Mouse (Mus musculus): ENCODE measurements around the gene Fam71e1. TPM values are rescaled to one million over a fixed set of nuclear protein-coding genes. Genes with fewer than 3 reads are reported as not detected.

Gene Fam71e1
- polyA plus RNA-seq, 2 experiments = 1.5 to 1.6 TPM

DNA sequence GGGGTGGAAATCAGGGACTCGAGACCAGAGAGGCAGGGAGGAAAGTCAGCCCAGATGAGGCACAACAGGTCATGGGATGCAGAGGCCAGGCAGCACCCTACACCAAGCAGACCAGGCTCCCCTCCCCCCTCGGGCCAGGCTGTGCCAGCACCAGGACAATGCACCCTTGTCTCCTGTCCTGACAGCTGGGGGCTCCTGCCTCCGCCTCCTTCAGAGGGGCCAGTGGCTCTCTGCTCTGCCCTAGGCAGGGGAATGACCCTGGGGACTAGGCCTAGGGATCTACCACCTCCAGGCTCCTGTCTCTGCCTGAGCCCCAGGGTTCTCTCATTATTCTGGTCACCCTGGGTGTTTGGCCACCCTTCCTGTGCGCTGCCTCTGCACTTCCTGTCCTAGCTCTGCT is 22.0 kb upstream of the Fam71e1 start:
- Histone ChIP-seq H3K36me3 (replicated peaks; ENCODE audit: control insufficient read depth, insufficient read depth, low read depth) (peaks cover 16% of the 10 kb centered on the region), H3K9ac (replicated peaks) (no peak overlapping the region), H3K27me3 (ENCODE audit: control insufficient read depth, insufficient read depth, low read length) (peaks cover 49% of the 10 kb centered on the region), H3K27ac (no peak overlapping the region), H3K4me2 (ENCODE audit: low read depth) (no peak overlapping the region), H3K9me3 (ENCODE audit: control insufficient read depth, low read length) (no peaks in the 10 kb centered on the region), H3K4me3 (ENCODE audit: insufficient read depth in 1 of 2, low read depth in 2 of 2, low read length in 2 of 2) (no peak overlapping the region), H3K4me1 (replicated peaks; ENCODE audit: control insufficient read depth in 2 of 2, insufficient read depth in 2 of 2, low read length in 1 of 2) (peaks cover 34 to 46% of the 10 kb centered on the region in 2 experiments)
- 33% methylated on average over 4 of the region's 4 CpGs for WGBS (ENCODE audit: insufficient replicate concordance)
- ATAC-seq (ENCODE audit: insufficient read depth) (no peak), DNase-seq (ENCODE audit: low read depth in 3 of 3, low spot score in 3 of 3) (no peak)
- no peak for TF ChIP-seq EP300 (IDR thresholded peaks at IDR 0.05; ENCODE audit: low read depth)
- TF ChIP-seq CTCF (IDR thresholded peaks at IDR 0.05; ENCODE audit: low read depth) = no peak

DNA sequence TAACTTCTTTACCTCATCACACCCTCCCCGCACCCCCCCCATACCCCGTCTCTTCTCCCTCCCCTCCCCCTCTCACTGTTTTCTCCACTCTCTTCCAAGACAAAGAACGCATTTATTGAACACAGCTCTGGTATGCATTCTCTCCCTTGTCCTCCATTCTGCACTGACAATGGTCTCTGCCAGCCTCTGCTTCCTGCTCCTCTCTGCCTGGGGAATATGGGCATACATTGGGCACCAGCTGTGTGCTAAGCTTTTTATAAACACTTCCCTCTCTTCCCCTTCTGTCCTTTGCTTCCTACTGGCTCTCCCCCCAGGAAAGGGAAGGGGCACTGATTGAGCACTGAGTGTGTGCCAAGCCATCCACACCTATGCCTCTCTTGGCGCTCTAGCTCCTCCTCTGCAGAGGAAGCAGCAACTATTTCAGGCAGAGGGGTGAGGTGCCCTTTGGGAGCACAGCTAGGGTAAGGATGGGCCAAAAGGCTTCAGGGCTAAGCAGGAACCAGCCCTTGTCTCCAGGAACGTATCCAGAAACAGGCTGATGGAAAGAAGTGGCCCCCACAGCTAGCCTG is 21.3 kb upstream of the Fam71e1 start:
- no peak overlapping the region for H3K4me3 ChIP-seq (ENCODE audit: insufficient read depth in 1 of 2, low read depth in 2 of 2, low read length in 2 of 2)
- ATAC-seq (ENCODE audit: insufficient read depth) (no peak), DNase-seq (ENCODE audit: low read depth in 3 of 3, low spot score in 3 of 3) (no peak)
- no peak overlapping the region for H3K27ac ChIP-seq
- peaks cover 11% of the 10 kb centered on the region for H3K36me3 ChIP-seq (replicated peaks; ENCODE audit: control insufficient read depth, insufficient read depth, low read depth)
- no peaks in the 10 kb centered on the region for H3K9me3 ChIP-seq (ENCODE audit: control insufficient read depth, low read length)
- peaks cover 28 to 45% of the 10 kb centered on the region in 2 experiments for H3K4me1 ChIP-seq (replicated peaks; ENCODE audit: control insufficient read depth in 2 of 2, insufficient read depth in 2 of 2, low read length in 1 of 2)
- H3K4me2 ChIP-seq (ENCODE audit: low read depth) = no peak overlapping the region
- WGBS (ENCODE audit: insufficient replicate concordance) = 33% methylated on average over 5 of the region's 5 CpGs
- no peak for TF ChIP-seq CTCF (IDR thresholded peaks at IDR 0.05; ENCODE audit: low read depth)
- TF ChIP-seq EP300 (IDR thresholded peaks at IDR 0.05; ENCODE audit: low read depth) = no peak
- no peak overlapping the region for H3K9ac ChIP-seq (replicated peaks)
- peaks cover 54% of the 10 kb centered on the region for H3K27me3 ChIP-seq (ENCODE audit: control insufficient read depth, insufficient read depth, low read length)

DNA sequence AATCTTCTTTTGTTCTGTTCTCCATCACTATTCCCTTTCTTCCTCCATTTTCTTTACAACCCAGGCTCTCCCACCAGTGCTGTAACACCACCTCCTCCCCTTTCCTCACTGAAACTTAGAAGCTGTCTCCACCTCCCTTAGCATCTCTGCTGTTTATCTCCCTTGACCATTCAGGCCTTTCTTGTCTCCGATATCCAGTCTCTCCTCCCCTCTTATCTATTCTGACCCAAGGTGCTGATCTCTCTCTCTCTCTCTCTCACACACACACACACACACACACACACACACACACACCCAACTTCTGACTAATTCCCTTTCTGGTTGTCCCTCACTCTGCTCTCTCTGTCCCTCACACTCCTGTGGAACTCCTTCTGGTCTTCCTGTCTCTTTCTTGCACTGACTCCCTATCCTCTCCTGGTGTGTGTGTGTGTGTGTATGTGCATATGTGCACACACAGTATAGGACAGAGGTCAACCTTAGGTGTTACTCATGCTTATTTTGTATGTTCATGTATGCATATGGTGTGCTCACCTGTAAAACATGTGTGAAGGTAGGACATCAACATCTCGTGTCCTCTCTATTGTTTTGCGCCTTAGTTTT is 13.4 kb upstream of the Fam71e1 start:
- no peaks in the 10 kb centered on the region for H3K36me3 ChIP-seq (replicated peaks; ENCODE audit: control insufficient read depth, insufficient read depth, low read depth)
- H3K4me3 ChIP-seq (ENCODE audit: insufficient read depth in 1 of 2, low read depth in 2 of 2, low read length in 2 of 2) = peak overlapping the region; percentile 1 to 5; a peak in 2 of 4 replicates
- peak; percentile 93 for ATAC-seq (ENCODE audit: insufficient read depth)
- no peaks in the 10 kb centered on the region for H3K9me3 ChIP-seq (ENCODE audit: control insufficient read depth, low read length)
- DNase-seq (ENCODE audit: low read depth in 3 of 3, low spot score in 3 of 3) = peak; percentile 82 to 86 (median 82)
- 40% methylated on average over 3 of the region's 3 CpGs for WGBS (ENCODE audit: insufficient replicate concordance)
- H3K4me1 ChIP-seq (replicated peaks; ENCODE audit: control insufficient read depth in 2 of 2, insufficient read depth in 2 of 2, low read length in 1 of 2) = peaks cover 34 to 56% of the 10 kb centered on the region in 2 experiments
- H3K27ac ChIP-seq = peak overlapping the region; percentile 90
- H3K4me2 ChIP-seq (ENCODE audit: low read depth) = peak overlapping the region; percentile 69
- TF ChIP-seq CTCF (IDR thresholded peaks at IDR 0.05; ENCODE audit: low read depth) (no peak), EP300 (IDR thresholded peaks at IDR 0.05; ENCODE audit: low read depth) (peak; percentile 98)
- H3K27me3 ChIP-seq (ENCODE audit: control insufficient read depth, insufficient read depth, low read length) = peaks cover 32% of the 10 kb centered on the region
- peak overlapping the region; percentile 64 for H3K9ac ChIP-seq (replicated peaks)

DNA sequence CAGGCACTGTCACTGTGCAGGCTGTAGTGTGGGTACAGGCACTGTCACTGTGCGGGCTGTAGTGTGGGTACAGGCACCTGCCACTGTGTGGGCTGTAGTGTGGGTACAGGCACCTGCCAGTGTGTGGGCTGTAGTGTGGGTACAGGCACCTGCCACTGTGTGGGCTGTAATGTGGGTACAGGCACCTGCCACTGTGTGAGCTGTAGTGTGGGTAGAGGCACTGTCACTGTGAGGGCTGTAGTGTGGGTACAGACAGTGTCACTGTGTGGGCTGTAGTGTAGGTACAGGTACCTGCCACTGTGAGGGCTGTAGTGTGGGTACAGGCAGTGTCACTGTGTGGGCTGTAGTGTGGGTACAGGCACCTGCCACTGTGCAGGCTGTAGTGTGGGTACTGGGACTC is 12.3 kb upstream of the Fam71e1 start:
- Histone ChIP-seq H3K27ac (peak overlapping the region; percentile 67), H3K36me3 (replicated peaks; ENCODE audit: control insufficient read depth, insufficient read depth, low read depth) (no peaks in the 10 kb centered on the region), H3K9ac (replicated peaks) (no peak overlapping the region; the same call in 1 of the 2 replicates), H3K27me3 (ENCODE audit: control insufficient read depth, insufficient read depth, low read length) (peaks cover 22% of the 10 kb centered on the region), H3K4me2 (ENCODE audit: low read depth) (no peak overlapping the region), H3K4me1 (replicated peaks; ENCODE audit: control insufficient read depth in 2 of 2, insufficient read depth in 2 of 2, low read length in 1 of 2) (peaks cover 30 to 47% of the 10 kb centered on the region in 2 experiments), H3K4me3 (ENCODE audit: insufficient read depth in 1 of 2, low read depth in 2 of 2, low read length in 2 of 2) (no peak overlapping the region), H3K9me3 (ENCODE audit: control insufficient read depth, low read length) (no peaks in the 10 kb centered on the region)
- no peak for DNase-seq (ENCODE audit: low read depth in 3 of 3, low spot score in 3 of 3)
- ATAC-seq (ENCODE audit: insufficient read depth) = no peak
- TF ChIP-seq EP300 (IDR thresholded peaks at IDR 0.05; ENCODE audit: low read depth) (no peak), CTCF (IDR thresholded peaks at IDR 0.05; ENCODE audit: low read depth) (no peak)
- 100% methylated on average over 1 of the region's 1 CpGs for WGBS (ENCODE audit: insufficient replicate concordance)

DNA sequence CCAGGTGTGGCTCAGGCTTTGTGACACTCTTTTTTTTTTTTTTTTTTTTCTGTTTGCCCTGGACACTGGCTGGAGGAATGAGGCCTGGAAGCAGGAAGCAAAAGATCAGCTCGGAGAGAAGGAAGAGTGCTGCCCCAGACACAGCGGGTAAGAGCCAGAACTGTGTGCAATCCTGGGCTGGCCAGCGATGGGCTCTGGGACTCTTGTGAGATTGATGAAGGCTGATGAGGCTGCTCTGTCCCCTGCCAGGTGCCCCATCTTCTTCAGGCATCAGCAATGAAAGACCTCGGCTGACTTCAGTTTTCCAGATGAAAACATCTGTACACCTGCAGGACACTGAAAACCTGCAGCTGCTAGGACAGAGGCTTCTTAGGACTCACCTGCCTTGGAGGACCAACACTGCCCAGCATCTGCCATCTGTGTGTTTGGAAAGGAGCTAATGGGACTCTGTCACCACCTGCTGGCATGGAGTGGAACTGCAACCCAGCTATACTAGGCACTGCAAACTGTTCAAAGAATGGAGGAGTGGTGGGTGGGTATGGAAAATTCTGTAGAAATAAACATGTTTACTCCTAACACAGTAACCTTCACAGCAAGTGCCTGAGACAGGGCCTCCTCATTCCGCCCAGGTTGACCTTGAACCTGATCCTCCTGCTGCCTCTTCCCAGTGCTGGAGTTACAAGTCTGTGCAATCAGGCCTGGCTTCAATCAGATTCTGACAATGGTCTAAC is 11.4 kb upstream of the Fam71e1 start:
- TF ChIP-seq CTCF (IDR thresholded peaks at IDR 0.05; ENCODE audit: low read depth) = peak; percentile 100
- TF ChIP-seq EP300 (IDR thresholded peaks at IDR 0.05; ENCODE audit: low read depth) = no peak
- ATAC-seq (ENCODE audit: insufficient read depth) (0 out of 2 replicates have a peak, but pooled peaks have one; percentile 14), DNase-seq (ENCODE audit: low read depth in 3 of 3, low spot score in 3 of 3) (peak; percentile 62 to 70 (median 65))
- H3K9ac ChIP-seq (replicated peaks) = no peak overlapping the region
- 33% methylated on average over 5 of the region's 5 CpGs for WGBS (ENCODE audit: insufficient replicate concordance)
- no peak overlapping the region for H3K4me2 ChIP-seq (ENCODE audit: low read depth)
- no peak overlapping the region for H3K4me3 ChIP-seq (ENCODE audit: insufficient read depth in 1 of 2, low read depth in 2 of 2, low read length in 2 of 2)
- H3K27ac ChIP-seq = peak overlapping the region; percentile 67
- H3K9me3 ChIP-seq (ENCODE audit: control insufficient read depth, low read length) = no peaks in the 10 kb centered on the region
- H3K36me3 ChIP-seq (replicated peaks; ENCODE audit: control insufficient read depth, insufficient read depth, low read depth) = peaks cover 3% of the 10 kb centered on the region; the same call in 1 of the 2 replicates
- peaks cover 15% of the 10 kb centered on the region for H3K27me3 ChIP-seq (ENCODE audit: control insufficient read depth, insufficient read depth, low read length)
- peaks cover 30 to 40% of the 10 kb centered on the region in 2 experiments for H3K4me1 ChIP-seq (replicated peaks; ENCODE audit: control insufficient read depth in 2 of 2, insufficient read depth in 2 of 2, low read length in 1 of 2)
